Mouse (Mus musculus): ENCODE results near the gene Slc22a21. TPM values are rescaled to one million over a fixed set of nuclear protein-coding genes. Genes with fewer than 3 reads are reported as not detected.
A peak's percentile ranks its signal among the peaks of the same experiment; 100 is the strongest.

The Slc22a21 gene
- total RNA-seq (2012; rRNA removed) (not detected in 2 replicates), total RNA-seq (2014; rRNA removed) (not detected in 2 replicates), polyA plus RNA-seq (2012; ENCODE audit: insufficient read length, low read depth) (not detected in 2 replicates)

GRCm38 (mm10) chr11:53979788-53980621 is at the start of gene Slc22a21:
Slc22a21 (minus strand) TSS chr11:53980332.
- in situ Hi-C loops (cut with MboI; ENCODE audit: low pct_ligation_motif_present, low pct_unique_long_range_greater_than_20kb, low sequenced_read_pairs) (no loop called here), dilution Hi-C loops (cut with MboI; ENCODE audit: extremely low pct_ligation_motif_present, extremely low pct_unique_long_range_greater_than_20kb, low sequenced_read_pairs) (no loop called here)
- no peak for TF ChIP-seq CHD2 (IDR thresholded peaks at IDR 0.05; ENCODE audit: low read length)
- Histone ChIP-seq H3K27me3 (replicated peaks) (peaks cover 2% of the 10 kb centered on the region), H3K79me2 (replicated peaks; ENCODE audit: control insufficient read depth, extremely low read depth, insufficient read depth, poor library complexity, severe bottlenecking) (no peaks in the 10 kb centered on the region), H3K27ac (ENCODE audit: insufficient read depth, low read depth) (no peak within 1 kb of the TSS), H3K36me3 (replicated peaks in 1 of 2; ENCODE audit: control insufficient read depth in 1 of 2, insufficient read depth in 1 of 2, low read length in 1 of 2) (no peaks in the 10 kb centered on the region), H3K9ac (ENCODE audit: insufficient read depth, low read depth) (no peak within 1 kb of the TSS), H3K9me3 (replicated peaks; ENCODE audit: low read length) (peaks cover 4% of the 10 kb centered on the region), H3K4me1 (ENCODE audit: control insufficient read depth in 1 of 2, insufficient read depth in 2 of 2) (no peaks in the 10 kb centered on the region), H3K4me2 (ENCODE audit: insufficient read depth, low read depth, poor library complexity, severe bottlenecking) (no peak within 1 kb of the TSS), H3K4me3 (replicated peaks in 1 of 3; ENCODE audit: low read depth in 2 of 3, low read length in 2 of 3, poor library complexity in 1 of 3) (no peak within 1 kb of the TSS)
- no peak for DNase-seq (ENCODE audit: extremely low read depth)

- dilution Hi-C loops (cut with MboI; ENCODE audit: extremely low pct_ligation_motif_present, extremely low pct_unique_long_range_greater_than_20kb, low sequenced_read_pairs) (no loop called here), in situ Hi-C loops (cut with MboI; ENCODE audit: low pct_ligation_motif_present, low pct_unique_long_range_greater_than_20kb, low sequenced_read_pairs) (no loop called here)
- Histone ChIP-seq H3K4me3 (replicated peaks in 1 of 3; ENCODE audit: low read depth in 2 of 3, low read length in 2 of 3, poor library complexity in 1 of 3) (no peak overlapping the region), H3K9ac (ENCODE audit: insufficient read depth, low read depth) (no peak overlapping the region), H3K36me3 (replicated peaks in 1 of 2; ENCODE audit: control insufficient read depth in 1 of 2, insufficient read depth in 1 of 2, low read length in 1 of 2) (no peaks in the 10 kb centered on the region), H3K4me1 (ENCODE audit: control insufficient read depth in 1 of 2, insufficient read depth in 2 of 2) (peaks cover 3 to 8% of the 10 kb centered on the region in 2 experiments; a peak in 2 of 4 replicates), H3K79me2 (replicated peaks; ENCODE audit: control insufficient read depth, extremely low read depth, insufficient read depth, poor library complexity, severe bottlenecking) (no peaks in the 10 kb centered on the region), H3K27me3 (replicated peaks) (peaks cover 14% of the 10 kb centered on the region), H3K27ac (ENCODE audit: insufficient read depth, low read depth) (no peak overlapping the region), H3K4me2 (ENCODE audit: insufficient read depth, low read depth, poor library complexity, severe bottlenecking) (no peak overlapping the region), H3K9me3 (replicated peaks; ENCODE audit: low read length) (no peaks in the 10 kb centered on the region)
- TF ChIP-seq GABPA (IDR thresholded peaks at IDR 0.05; ENCODE audit: insufficient replicate concordance, low read depth, low read length): no peak
- no peak for TF ChIP-seq MEF2A (IDR thresholded peaks at IDR 0.05; ENCODE audit: borderline replicate concordance, low read depth, low read length)
- TF ChIP-seq MAZ (IDR thresholded peaks at IDR 0.05; ENCODE audit: low read depth, low read length): no peak
- no peak for TF ChIP-seq EP300 (IDR thresholded peaks at IDR 0.05; ENCODE audit: low read length)
- no peak for TF ChIP-seq ZKSCAN1 (IDR thresholded peaks at IDR 0.05; ENCODE audit: borderline replicate concordance, low read depth, low read length)
- TF ChIP-seq CHD1 (IDR thresholded peaks at IDR 0.05; ENCODE audit: low read depth, low read length): no peak
- no peak for TF ChIP-seq USF1 (IDR thresholded peaks at IDR 0.05; ENCODE audit: low read depth, low read length)
- no peak for DNase-seq (ENCODE audit: extremely low read depth)
Measured at GRCm38 (mm10) chr11:54028997-54029396, 48.9 kb upstream of the Slc22a21 start.

DNA sequence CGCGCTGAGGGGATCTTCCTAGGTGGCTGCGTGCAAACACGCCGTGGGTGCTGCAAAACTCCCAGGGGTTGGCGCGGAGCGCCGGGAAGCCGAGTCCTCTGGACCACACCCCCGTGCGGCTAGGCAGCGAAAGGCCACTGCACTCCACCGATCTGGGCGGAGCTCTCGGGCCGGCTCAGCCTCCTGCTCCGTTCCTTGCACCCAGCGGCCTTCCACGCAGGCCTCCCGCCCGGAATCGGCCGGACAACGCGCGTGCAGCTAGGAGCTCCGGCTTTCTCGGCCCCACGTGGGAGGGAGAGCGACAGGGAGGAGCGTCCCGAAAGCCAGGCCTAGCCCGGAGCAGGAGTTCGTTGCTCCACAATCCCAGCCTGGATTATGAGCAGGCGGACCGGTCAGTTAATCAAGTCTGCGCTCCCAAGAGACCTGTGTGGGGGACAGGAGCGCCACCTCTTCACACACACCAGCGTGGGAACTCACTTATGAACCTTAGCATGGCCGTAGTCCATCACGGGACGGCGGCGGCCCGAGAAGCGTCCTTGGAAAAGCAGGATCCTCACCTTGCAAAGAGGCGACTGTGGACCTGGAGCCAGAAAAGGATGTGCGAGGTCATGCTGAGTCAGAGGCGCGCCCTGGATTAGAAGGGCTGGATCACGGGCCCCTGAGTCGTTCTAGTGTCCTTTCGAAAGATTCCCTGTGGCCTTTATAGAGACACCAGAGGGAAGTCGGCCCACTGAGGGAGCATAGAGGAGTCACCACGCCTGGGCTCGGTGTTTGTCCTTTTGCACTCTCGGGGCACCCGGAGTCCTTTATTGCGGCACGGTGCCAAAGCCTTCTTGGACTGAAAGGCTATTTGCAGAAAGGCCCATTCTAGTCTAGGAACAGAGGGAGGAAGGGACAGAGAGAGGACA is 48.2 kb upstream of the Slc22a21 start, which contains the start of gene Slc22a4:
Gene Slc22a4, minus strand, starts transcription at position 47 of the 908 bp plus-strand sequence.
- Histone ChIP-seq H3K4me3 (replicated peaks in 1 of 3; ENCODE audit: low read depth in 2 of 3, low read length in 2 of 3, poor library complexity in 1 of 3) (no peak within 1 kb of the TSS), H3K9me3 (replicated peaks; ENCODE audit: low read length) (no peaks in the 10 kb centered on the region), H3K4me1 (ENCODE audit: control insufficient read depth in 1 of 2, insufficient read depth in 2 of 2) (peaks cover 3 to 8% of the 10 kb centered on the region in 2 experiments; a peak in 2 of 4 replicates), H3K79me2 (replicated peaks; ENCODE audit: control insufficient read depth, extremely low read depth, insufficient read depth, poor library complexity, severe bottlenecking) (no peaks in the 10 kb centered on the region), H3K9ac (ENCODE audit: insufficient read depth, low read depth) (no peak within 1 kb of the TSS), H3K4me2 (ENCODE audit: insufficient read depth, low read depth, poor library complexity, severe bottlenecking) (peak within 1 kb of the TSS; percentile 9; the same call in 1 of the 2 replicates), H3K27me3 (replicated peaks) (peaks cover 14% of the 10 kb centered on the region), H3K36me3 (replicated peaks in 1 of 2; ENCODE audit: control insufficient read depth in 1 of 2, insufficient read depth in 1 of 2, low read length in 1 of 2) (no peaks in the 10 kb centered on the region), H3K27ac (ENCODE audit: insufficient read depth, low read depth) (no peak within 1 kb of the TSS)
- in situ Hi-C loops (cut with MboI; ENCODE audit: low pct_ligation_motif_present, low pct_unique_long_range_greater_than_20kb, low sequenced_read_pairs) (no loop called here), dilution Hi-C loops (cut with MboI; ENCODE audit: extremely low pct_ligation_motif_present, extremely low pct_unique_long_range_greater_than_20kb, low sequenced_read_pairs) (no loop called here)
- no peak for TF ChIP-seq E2F4 (IDR thresholded peaks at IDR 0.05; ENCODE audit: insufficient replicate concordance, low read depth, low read length)
- no peak for TF ChIP-seq CHD2 (IDR thresholded peaks at IDR 0.05; ENCODE audit: low read length)
- no peak for TF ChIP-seq UBTF (IDR thresholded peaks at IDR 0.05; ENCODE audit: low read depth, low read length)
- TF ChIP-seq KAT2A (IDR thresholded peaks at IDR 0.05; ENCODE audit: insufficient replicate concordance, low read length): no peak
- TF ChIP-seq RCOR1 (conservative IDR thresholded peaks at IDR 0.05; ENCODE audit: low read depth, low read length): no peak
- DNase-seq (ENCODE audit: extremely low read depth): no peak
